Mouse (Mus musculus): ENCODE results near the gene Mafg.
"Not testable (repeated sequence)": the region's sequence is repeated elsewhere in the genome, so short reads cannot be mapped to it uniquely, and the experiment has no call there.

The Mafg gene

DNA sequence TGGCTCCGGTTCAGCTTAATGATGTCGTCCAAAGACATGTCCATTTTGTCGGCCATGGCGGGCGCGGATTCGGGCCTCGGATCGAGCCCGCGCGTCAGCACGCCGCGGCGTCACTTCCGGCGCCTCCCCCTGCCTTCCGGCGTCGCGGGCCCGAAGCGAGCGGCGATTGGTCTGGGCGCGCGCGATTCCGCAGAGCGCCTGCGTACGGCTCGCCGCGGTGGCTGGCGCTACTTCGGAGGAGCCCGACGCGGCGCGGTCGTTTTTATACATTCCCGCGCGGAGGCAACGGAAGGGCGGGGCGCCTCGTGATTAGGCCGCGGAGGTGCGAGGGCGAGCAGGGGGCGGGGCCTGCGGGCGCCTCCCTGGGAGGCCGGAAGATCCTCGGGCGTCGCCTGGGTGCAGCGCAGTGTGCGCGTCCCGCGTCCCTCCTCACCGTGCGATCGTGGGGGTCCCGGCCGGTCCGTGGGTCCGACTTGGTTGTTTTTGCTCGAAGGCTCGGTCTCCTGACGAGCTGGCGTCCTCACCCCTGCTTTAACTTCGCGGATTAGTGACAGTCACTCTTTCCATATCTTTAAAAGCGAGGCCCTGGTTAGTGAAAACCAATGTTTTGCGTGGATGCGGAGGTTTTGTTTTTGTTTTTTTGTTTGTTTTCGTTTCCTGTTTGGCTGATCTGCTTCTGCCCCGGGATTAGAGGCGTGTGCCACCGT is 35.0 kb downstream of the Mafg start, which contains the start of the genes Alyref and Anapc11:
Gene Alyref, minus strand, starts transcription at position 83 of the 707 bp plus-strand sequence.
Gene Anapc11, plus strand, starts transcription at position 139 of the 707 bp plus-strand sequence.
- in situ Hi-C loops (cut with MboI; ENCODE audit: low sequenced_read_pairs) = no loop called here

- in situ Hi-C loops (cut with MboI; ENCODE audit: low sequenced_read_pairs) = no loop called here
These were observed 35.9 kb downstream of the Mafg start for GRCm38 (mm10) chr11:120597240-120598235.

- in situ Hi-C loops (cut with MboI; ENCODE audit: low sequenced_read_pairs) = no loop called here
These were observed 44.9 kb downstream of the Mafg start for GRCm38 (mm10) chr11:120588531-120588930.

DNA sequence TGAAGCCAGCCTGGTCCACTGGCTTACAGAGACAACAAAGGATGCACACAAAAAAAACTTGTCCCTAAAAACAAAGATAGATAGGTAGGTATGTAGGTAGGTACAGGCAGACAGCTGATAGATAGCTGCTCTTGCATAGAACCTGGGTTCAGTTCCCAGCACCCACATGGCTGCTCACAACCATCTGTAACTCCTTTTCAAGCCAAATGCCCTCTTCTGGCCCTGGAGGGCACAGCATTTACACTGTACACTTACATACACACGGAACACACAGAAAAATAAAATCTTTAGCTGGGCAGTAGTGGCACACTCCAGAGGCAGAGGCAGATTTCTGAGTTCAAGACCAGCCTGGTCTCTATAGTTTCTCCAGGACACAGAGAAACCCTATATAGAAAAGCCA is 49.5 kb downstream of the Mafg start:
- in situ Hi-C loops (cut with MboI; ENCODE audit: low sequenced_read_pairs) = no loop called here

DNA sequence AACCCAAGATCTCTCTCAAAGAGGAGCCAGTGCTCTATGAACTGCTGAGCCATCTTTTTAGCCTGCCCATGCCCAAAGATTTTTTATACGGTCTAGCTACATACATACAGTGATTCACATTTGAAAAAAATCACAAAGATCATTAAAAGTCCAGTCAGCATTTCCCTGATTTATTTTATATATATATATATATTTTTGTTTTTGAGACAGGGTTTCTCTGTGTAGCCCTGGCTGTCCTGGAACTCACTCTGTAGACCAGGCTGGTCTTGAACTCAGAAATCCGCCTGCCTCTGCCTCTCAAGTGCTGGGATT is 50.5 kb downstream of the Mafg start:
- in situ Hi-C loops (cut with MboI; ENCODE audit: low sequenced_read_pairs) = not testable (repeated sequence)

DNA sequence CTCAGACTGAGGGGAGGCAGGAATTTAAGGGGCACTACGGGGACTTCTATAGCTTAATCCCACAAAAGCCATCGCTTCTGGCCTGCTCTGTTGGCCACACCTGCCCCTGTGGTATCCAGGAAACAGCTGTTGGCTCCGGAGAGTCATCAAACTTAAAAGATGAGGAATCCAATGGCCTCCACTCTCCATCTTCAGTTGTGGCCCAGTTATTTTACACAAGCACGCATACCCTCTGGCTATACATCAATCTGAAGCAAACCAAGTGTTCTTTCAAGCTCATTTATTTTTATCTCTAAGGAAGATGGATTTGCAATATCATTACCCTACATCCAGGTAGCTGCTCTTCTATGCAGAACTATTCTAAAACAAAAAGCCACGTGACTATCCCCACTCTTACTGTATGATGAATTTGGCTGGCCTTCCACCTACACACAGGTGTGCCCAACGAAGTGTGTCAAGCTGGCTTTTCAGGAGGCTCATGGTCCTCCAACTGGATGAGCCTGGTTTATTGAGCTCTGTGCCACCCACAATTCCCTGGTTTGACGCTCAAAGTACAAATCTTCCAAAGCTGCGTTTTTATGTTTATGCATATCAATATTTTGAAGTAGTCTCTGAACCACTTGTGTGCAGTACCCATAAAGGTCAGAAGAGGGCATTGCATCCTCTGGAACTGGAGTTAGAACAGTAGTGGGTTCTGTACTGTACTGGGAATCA is 51.0 kb downstream of the Mafg start:
- in situ Hi-C loops (cut with MboI; ENCODE audit: low sequenced_read_pairs) = no loop called here

GRCm38 (mm10) chr11:120581490-120582267 is 51.7 kb downstream of the Mafg start, which contains the start of gene Arhgdia:
Gene Arhgdia, minus strand, starts transcription at chr11:120581624.
- in situ Hi-C loops (cut with MboI; ENCODE audit: low sequenced_read_pairs) = no loop called here

DNA sequence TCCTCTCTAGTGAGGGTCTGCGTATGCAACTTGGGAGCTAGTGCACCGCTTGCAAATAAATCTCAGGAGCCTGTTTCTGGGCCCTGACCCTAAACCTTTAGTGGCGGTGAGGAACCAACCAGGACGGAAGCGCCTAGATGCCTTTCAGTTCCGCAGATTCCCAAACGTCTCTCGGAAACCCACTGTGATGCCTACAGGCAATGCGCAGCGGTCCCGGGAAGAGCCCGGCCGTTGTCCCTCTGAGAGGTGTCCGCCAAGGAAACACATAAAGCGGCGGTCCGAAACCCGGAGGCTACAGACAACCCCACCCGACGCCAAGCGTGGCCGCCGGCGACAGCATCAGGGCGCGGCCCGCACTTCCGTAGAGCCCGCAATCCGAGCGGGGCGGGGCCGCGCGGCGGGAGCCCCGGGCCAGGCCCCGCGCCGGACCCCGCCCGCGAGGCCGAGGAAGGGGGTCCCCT is 52.5 kb downstream of the Mafg start:
- in situ Hi-C loops (cut with MboI; ENCODE audit: low sequenced_read_pairs) = no loop called here

GRCm38 (mm10) chr11:120580190-120580589 is 53.2 kb downstream of the Mafg start:
- in situ Hi-C loops (cut with MboI; ENCODE audit: low sequenced_read_pairs) = no loop called here

GRCm38 (mm10) chr11:120579316-120580107 is 53.9 kb downstream of the Mafg start:
- in situ Hi-C loops (cut with MboI; ENCODE audit: low sequenced_read_pairs) = no loop called here

GRCm38 (mm10) chr11:120578694-120579243 is 54.6 kb downstream of the Mafg start:
- in situ Hi-C loops (cut with MboI; ENCODE audit: low sequenced_read_pairs) = no loop called here

DNA sequence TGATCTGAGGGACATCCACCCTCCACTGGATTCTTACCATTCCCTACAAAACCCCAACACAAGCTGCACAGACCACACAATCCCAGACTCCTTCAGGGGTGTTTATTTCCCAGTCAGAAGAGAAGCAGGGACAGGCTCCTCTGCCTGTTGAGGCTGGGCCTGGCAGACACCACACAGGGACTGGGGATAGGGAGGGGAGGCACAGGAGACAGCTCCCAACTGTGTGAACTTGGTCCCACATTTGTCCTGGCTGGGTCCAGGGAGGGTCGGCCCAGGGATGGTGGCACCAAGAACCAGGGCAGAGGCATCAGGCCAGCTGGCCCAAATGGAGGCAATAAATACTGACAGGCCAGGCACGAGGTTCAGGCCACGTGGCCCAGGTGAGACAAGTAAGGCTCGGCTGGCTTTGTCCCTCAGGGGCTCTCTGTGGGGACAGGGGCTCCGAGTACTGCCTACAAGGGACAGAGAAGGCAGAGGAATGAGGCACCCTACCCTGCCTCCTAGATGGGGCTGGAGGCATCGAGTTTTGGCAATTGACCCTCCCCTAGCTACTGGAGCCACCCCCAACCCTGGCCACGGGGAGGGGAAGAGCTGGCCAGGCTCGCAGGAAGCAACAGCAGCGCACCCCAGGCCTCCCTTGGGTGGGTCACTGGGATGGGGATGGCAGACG is 55.2 kb downstream of the Mafg start:
- in situ Hi-C loops (cut with MboI; ENCODE audit: low sequenced_read_pairs) = no loop called here

DNA sequence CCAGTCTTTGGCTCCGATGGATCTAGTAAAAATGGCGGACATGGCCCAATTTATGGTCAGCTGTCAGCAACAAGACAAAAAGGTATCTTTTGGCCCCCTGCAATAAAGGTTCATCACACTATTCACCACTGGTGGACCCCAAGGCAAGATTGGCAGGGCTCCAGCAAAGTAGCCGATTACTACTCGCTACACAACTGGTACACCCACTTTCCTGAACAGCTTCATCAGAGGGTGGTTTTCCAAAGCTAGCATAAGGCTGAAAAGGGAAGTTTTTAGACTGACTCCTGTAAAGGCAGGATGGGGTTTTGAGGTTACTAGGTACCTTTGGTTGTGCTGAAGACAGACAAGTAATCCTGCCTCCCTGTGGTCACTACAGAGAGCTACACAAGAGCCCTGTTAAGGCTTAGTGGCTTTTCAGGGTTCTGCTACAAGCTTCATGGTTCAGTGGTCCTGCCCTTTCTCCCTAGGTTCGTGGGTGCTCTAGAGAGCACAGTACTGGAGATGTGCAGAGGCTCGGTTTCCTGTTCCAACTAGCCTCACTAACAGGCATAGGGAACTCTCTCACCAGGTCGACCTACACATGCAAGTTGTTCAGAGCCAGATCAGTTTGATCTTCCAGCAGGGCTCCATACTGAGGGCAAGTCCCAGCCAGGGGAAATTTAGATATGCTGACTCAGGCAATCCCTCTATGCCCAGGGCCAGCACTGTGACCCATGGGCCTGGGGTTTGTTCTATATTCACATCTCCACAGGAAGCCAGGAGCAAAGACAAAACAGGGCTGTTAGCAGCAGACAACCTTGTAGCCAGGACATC is 56.0 kb downstream of the Mafg start:
- in situ Hi-C loops (cut with MboI; ENCODE audit: low sequenced_read_pairs) = no loop called here

GRCm38 (mm10) chr11:120576365-120576981 is 56.9 kb downstream of the Mafg start:
- in situ Hi-C loops (cut with MboI; ENCODE audit: low sequenced_read_pairs) = no loop called here

DNA sequence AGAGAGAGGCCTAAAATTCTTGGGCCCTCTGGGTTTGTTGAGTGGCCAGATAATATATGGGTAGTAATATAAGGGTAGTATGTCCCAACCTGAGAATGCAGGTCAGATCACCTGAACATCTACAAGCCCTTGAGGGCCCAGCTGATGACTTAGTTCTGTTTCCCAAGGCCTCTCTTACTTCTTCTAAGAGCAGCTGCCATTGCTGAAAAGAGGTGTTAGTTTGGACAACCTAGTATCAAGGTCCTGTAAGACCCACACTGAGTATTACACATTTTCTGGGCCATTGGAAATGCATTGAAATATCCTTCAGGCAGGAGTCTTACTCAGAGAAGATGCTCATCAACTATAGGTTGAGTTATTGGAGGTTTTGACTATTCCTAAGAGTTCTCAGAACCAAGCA is 57.5 kb downstream of the Mafg start:
- in situ Hi-C loops (cut with MboI; ENCODE audit: low sequenced_read_pairs) = no loop called here
